Mouse (Mus musculus) intestine, postnatal 0 days (tissue): ENCODE data around the gene Extl2. TPM values are rescaled to one million over a fixed set of nuclear protein-coding genes. Genes with fewer than 3 reads are reported as not detected.

Experiments
- ATAC-seq: fragments of 200-750 bp; cut with Nextera tagmentation; 2 replicates; pipeline ENCODE4 v1.8.0; 2017; ENCODE audit warnings: mild to moderate bottlenecking, moderate TSS enrichment, moderate library complexity
- H3K27ac ChIP-seq: fragments of 300-500 bp; sonication (generic); 2 replicates; pipeline ENCODE4 v1.5.1; 2014; ENCODE audit warnings: mild to moderate bottlenecking, low read depth, low read length, moderate library complexity
- H3K27me3 ChIP-seq: fragments of 300-500 bp; sonication (generic); replicated peaks from 2 replicates; pipeline ENCODE4 v1.6.1; 2014; ENCODE audit warnings: low read length, mixed read lengths; ENCODE audit not compliant: control insufficient read depth, insufficient read depth
- H3K36me3 ChIP-seq: fragments of 300-500 bp; sonication (generic); 2 replicates; pipeline ENCODE4 v1.6.1; 2014; ENCODE audit warnings: mild to moderate bottlenecking, moderate library complexity; ENCODE audit not compliant: control insufficient read depth, insufficient read depth
- H3K4me1 ChIP-seq: fragments of 300-500 bp; sonication (generic); replicated peaks from 2 replicates; pipeline ENCODE4 v1.6.1; 2014; ENCODE audit warnings: antibody characterized with exemption, low read length, mixed read lengths; ENCODE audit not compliant: control insufficient read depth, insufficient read depth
- H3K4me2 ChIP-seq: fragments of 300-500 bp; sonication (generic); replicated peaks from 2 replicates; pipeline ENCODE4 v1.6.1; 2014; ENCODE audit warnings: low read depth, mild to moderate bottlenecking, moderate library complexity
- H3K4me3 ChIP-seq: fragments of 300-500 bp; sonication (generic); 2 replicates; pipeline ENCODE4 v1.5.1; 2014; ENCODE audit warnings: low read depth, low read length
- H3K9ac ChIP-seq: fragments of 300-500 bp; sonication (generic); 2 replicates; pipeline ENCODE4 v1.6.1; 2014; ENCODE audit warnings: mild to moderate bottlenecking, low read depth, low read length
- H3K9me3 ChIP-seq: fragments of 300-500 bp; sonication (generic); 2 replicates; pipeline ENCODE4 v1.6.1; 2016; ENCODE audit warnings: mixed run types; ENCODE audit not compliant: control insufficient read depth
- CTCF ChIP-seq: sonication (generic); IDR thresholded peaks from 2 replicates; pipeline ENCODE4 v1.5.1; 2016; ENCODE audit warnings: low read depth, mild to moderate bottlenecking, control low read depth, antibody characterized with exemption, moderate library complexity
- WGBS: fragments of 180-500 bp; shearing (Covaris S2); extraction: QIAGEN DNeasy Blood & Tissue Kit; methylation state at CpG from one replicate; pipeline ENCODE4 v1.1.7; 2014; 5-methylcytosine and 5-hydroxymethylcytosine counted together
- polyA plus RNA-seq: library from polyadenylated mRNA; unstranded; fragments of >200 nt; fragmentation: Nextera tagmentation; extraction: Ambion mirVana; gene quantifications from 2 replicates; pipeline ENCODE4 v1.2.1, GENCODE M21; 2015

The Extl2 gene
- polyA plus RNA-seq, 1 experiment from 2014 or later: 10.2 TPM

DNA sequence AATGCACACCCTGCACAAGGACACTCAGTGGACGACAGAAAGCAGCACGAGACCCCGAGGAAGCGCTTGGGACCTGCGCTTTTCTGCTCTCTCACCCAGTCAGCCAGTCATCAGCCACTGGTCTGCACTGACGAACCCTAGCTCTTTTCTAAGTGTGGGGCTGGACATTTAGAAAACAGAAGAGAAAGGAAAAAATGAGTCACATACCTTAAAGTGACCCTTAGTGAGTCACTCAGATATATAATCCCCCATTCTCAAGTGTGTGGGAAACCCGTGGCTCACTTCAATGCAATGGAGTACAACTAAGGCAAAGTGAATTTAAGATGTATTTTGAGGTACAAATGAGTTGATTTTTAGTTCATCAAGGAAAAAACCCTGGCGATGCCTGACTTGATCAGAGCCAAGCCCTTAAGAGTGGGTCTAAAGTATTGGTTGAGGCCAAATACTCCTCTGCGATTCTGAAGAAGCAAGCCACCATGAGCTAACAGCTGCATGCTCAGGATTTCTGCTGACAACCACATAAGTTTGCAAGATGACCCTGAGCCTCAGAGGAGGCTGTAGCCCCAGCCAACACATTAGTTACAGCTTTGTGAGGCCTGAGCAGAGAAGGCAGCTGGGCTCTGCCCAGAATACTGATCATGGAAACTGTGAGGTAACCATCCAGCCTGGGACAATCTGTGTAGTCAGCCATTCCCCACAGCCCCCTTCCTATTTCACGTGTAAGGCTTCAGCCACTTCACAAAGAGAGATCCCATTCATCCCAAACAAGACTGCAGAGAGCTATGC, 38.3 kb upstream of the Extl2 start:
- no peak for TF ChIP-seq CTCF
- Histone ChIP-seq H3K36me3 (peaks cover 41% of the 10 kb centered on the region), H3K4me3 (no peak overlapping the region), H3K27me3 (no peaks in the 10 kb centered on the region), H3K4me2 (no peak overlapping the region), H3K9me3 (no peaks in the 10 kb centered on the region), H3K4me1 (no peaks in the 10 kb centered on the region), H3K27ac (no peak overlapping the region), H3K9ac (no peak overlapping the region)
- no peak for ATAC-seq
- 87% methylated on average over 10 of the region's 10 CpGs for WGBS

DNA sequence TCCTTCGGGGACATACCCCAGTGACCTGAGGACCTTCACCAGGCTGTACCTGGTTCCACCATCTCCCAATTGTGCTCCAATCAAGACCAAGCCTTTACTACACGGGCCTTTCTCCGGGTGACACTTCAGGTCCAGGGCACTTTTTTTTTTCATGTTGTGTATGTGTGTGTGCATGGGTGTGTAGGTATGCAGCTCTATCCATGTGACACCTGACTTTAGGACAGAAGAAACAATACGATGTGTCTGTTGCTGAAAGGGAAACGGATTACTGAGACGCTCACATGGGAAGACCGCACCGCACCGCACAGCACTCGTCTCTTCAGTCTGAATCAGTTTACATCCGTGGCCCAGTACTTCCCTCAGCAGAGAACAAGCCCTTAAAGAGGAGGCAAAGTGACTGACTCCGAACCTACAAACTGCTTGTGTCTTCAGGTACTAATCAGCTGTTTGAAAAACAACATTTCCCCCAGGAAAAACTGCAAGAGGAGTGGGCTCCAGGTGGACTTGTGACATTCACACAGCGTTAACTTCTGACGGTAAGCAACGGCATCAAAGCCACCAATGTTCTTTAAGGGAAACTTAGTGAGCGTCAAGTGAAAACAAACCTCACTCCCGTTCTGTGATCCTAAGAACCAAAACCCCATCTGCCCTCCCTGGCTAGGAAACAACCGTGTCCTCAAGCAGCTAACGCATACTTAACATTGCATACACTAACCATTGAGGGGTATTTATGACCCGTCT, 36.0 kb upstream of the Extl2 start:
- ATAC-seq: no peak
- no peak overlapping the region for H3K4me2 ChIP-seq
- no peaks in the 10 kb centered on the region for H3K27me3 ChIP-seq
- H3K9me3 ChIP-seq: no peaks in the 10 kb centered on the region
- no peak for TF ChIP-seq CTCF
- 96% methylated on average over 20 of the region's 20 CpGs for WGBS
- no peak overlapping the region for H3K4me3 ChIP-seq
- no peaks in the 10 kb centered on the region for H3K4me1 ChIP-seq
- peaks cover 50% of the 10 kb centered on the region for H3K36me3 ChIP-seq
- H3K9ac ChIP-seq: no peak overlapping the region
- no peak overlapping the region for H3K27ac ChIP-seq

DNA sequence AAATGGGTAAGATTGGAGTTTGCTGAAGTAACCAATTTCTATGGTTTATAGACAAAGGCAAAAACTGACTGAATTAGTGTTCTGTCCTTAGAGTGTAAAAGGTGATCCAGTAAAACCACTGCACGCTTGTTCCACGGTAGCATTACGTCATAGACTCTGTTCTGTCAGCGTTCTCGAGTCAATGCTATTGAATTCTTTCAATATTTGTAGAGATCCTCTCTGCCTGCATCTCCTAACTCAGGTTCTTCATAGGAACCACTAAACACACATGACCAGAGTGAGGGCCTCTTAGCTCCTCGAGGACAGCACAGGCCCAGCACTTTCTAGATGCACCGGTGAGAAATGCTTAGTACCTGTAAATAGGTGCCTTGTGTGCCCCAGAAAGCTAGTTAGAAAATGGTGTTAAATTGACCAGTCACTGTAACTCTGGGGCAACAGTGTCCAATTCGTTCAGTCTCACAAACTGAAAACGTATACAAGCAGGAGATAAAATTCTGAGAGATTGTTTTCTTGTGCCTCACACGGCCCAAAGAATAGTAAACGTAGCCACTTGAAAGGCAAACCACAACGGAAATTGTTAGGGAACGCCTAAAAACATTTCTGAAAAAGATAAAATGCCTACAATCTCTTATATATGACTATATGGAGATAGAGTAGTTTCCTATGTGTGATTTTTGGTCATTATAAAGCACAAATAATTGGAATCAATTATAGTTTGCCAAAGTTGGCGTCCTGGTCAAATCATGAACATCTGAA, 35.2 kb upstream of the Extl2 start:
- no peak overlapping the region for H3K27ac ChIP-seq
- H3K9ac ChIP-seq: no peak overlapping the region
- ATAC-seq: no peak
- H3K4me1 ChIP-seq: no peaks in the 10 kb centered on the region
- no peak overlapping the region for H3K4me2 ChIP-seq
- H3K9me3 ChIP-seq: no peaks in the 10 kb centered on the region
- H3K27me3 ChIP-seq: no peaks in the 10 kb centered on the region
- H3K36me3 ChIP-seq: peaks cover 51% of the 10 kb centered on the region
- H3K4me3 ChIP-seq: no peak overlapping the region
- WGBS: 94% methylated on average over 14 of the region's 14 CpGs
- no peak for TF ChIP-seq CTCF

DNA sequence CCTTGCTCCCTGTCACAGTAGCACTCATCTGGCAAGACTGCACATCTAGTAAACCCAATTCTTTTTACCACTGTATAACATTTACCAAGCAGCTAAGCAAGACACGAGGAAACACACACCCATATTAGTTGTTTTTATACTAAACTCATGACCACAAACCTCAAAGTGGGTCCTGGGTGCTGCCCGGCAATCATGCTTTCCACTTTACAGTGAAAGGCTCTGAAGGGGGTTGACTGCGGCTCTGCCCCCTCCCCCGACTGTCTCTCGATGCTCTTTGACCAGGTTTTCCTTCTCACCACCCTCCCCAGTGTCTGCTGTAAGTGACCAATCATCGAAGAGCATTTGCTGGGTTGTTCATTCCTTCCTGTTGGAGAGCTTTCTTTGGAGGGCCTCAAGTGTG, 33.0 kb upstream of the Extl2 start:
- H3K4me2 ChIP-seq: no peak overlapping the region
- H3K27me3 ChIP-seq: no peaks in the 10 kb centered on the region
- ATAC-seq: no peak
- no peaks in the 10 kb centered on the region for H3K4me1 ChIP-seq
- H3K36me3 ChIP-seq: peaks cover 60% of the 10 kb centered on the region
- no peak overlapping the region for H3K4me3 ChIP-seq
- WGBS: 93% methylated on average over 6 of the region's 6 CpGs
- no peak for TF ChIP-seq CTCF
- H3K9ac ChIP-seq: no peak overlapping the region
- H3K27ac ChIP-seq: no peak overlapping the region
- no peaks in the 10 kb centered on the region for H3K9me3 ChIP-seq

DNA sequence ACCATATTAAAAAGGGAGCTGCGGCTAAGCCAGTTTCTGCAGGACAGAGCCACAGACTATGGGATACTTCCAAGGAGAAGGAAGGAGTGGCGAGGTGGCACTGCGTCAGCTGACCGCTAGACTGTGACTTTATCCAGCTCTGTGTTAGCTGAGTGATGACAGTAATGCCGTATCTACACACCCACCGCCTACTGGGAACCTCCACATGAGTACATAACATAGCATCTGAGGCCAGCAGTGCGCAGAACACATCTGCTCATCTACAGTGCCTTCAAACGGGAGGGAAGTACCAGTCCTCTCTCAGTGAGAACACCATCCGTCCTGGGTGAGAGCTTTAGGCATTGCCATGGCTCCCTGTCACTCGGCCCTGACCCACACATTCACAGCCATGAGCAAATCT, 32.3 kb upstream of the Extl2 start:
- H3K36me3 ChIP-seq: peaks cover 65% of the 10 kb centered on the region
- no peaks in the 10 kb centered on the region for H3K27me3 ChIP-seq
- no peaks in the 10 kb centered on the region for H3K4me1 ChIP-seq
- no peak overlapping the region for H3K4me3 ChIP-seq
- H3K27ac ChIP-seq: no peak overlapping the region
- no peaks in the 10 kb centered on the region for H3K9me3 ChIP-seq
- H3K9ac ChIP-seq: no peak overlapping the region
- H3K4me2 ChIP-seq: no peak overlapping the region
- TF ChIP-seq CTCF: no peak
- WGBS: 91% methylated on average over 10 of the region's 10 CpGs
- no peak for ATAC-seq

DNA sequence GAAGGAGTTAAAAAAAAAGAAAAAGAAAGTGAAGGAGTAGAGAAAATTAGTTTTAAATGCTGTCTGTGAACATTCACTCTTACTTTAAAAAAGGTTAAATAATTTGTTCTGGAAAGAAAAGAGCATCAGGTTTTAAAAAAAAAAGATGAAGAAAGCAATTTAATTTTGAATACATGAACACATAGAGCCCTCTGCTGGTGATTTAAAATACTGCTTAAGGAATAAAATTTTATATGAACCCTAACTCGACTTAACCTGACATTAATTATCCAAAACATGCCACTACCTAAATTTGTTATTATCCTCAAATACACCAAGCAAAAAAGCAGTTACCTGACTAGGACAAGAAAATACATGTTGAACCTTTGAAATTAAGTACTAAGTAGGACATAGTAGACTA, 28.3 kb upstream of the Extl2 start:
- no peak overlapping the region for H3K27ac ChIP-seq
- no peak overlapping the region for H3K4me3 ChIP-seq
- no peak for ATAC-seq
- H3K9ac ChIP-seq: no peak overlapping the region
- H3K9me3 ChIP-seq: no peaks in the 10 kb centered on the region
- no peak overlapping the region for H3K4me2 ChIP-seq
- H3K4me1 ChIP-seq: no peaks in the 10 kb centered on the region
- H3K27me3 ChIP-seq: no peaks in the 10 kb centered on the region
- H3K36me3 ChIP-seq: peaks cover 60% of the 10 kb centered on the region
- TF ChIP-seq CTCF: peak; percentile 53
- 27% methylated on average over 1 of the region's 1 CpGs for WGBS
